Mouse (Mus musculus): ENCODE data around the gene Gpr135.
A peak's percentile ranks its signal among the peaks of the same experiment; 100 is the strongest.
"Not testable (repeated sequence)": the region's sequence is repeated elsewhere in the genome, so short reads cannot be mapped to it uniquely, and the experiment has no call there.

Gpr135 gene

GRCm38 (mm10) chr12:72052571-72052970, 18.4 kb downstream of the Gpr135 start:
- DNase-seq (ENCODE audit: low read depth, low spot score), result no peak

GRCm38 (mm10) chr12:72050821-72051220, 20.1 kb downstream of the Gpr135 start:
- no peak for DNase-seq (ENCODE audit: low read depth, low spot score)

- DNase-seq (ENCODE audit: low read depth, low spot score), result not testable (repeated sequence)
Measured at GRCm38 (mm10) chr12:72050156-72050555, 20.8 kb downstream of the Gpr135 start.

GRCm38 (mm10) chr12:72047513-72047912, 23.4 kb downstream of the Gpr135 start:
- no peak for DNase-seq (ENCODE audit: low read depth, low spot score)

GRCm38 (mm10) chr12:72041238-72041637, 29.7 kb downstream of the Gpr135 start:
- DNase-seq (ENCODE audit: low read depth, low spot score), result no peak

- DNase-seq (ENCODE audit: low read depth, low spot score), result no peak
Measured at GRCm38 (mm10) chr12:72039501-72039900, 31.4 kb downstream of the Gpr135 start.

- DNase-seq (ENCODE audit: low read depth, low spot score), result no peak
Measured at GRCm38 (mm10) chr12:72038866-72039265, 32.1 kb downstream of the Gpr135 start.

- no peak for DNase-seq (ENCODE audit: low read depth, low spot score)
Measured at GRCm38 (mm10) chr12:72037049-72037448, 33.9 kb downstream of the Gpr135 start.

- DNase-seq (ENCODE audit: low read depth, low spot score), result no peak
Measured at GRCm38 (mm10) chr12:72036097-72036661, 34.7 kb downstream of the Gpr135 start.

- no peak for DNase-seq (ENCODE audit: low read depth, low spot score)
Measured at GRCm38 (mm10) chr12:72031794-72032193, 39.1 kb downstream of the Gpr135 start.

- DNase-seq (ENCODE audit: low read depth, low spot score), result no peak
Measured at GRCm38 (mm10) chr12:72031171-72031570, 39.8 kb downstream of the Gpr135 start.

GRCm38 (mm10) chr12:72025275-72025795, 45.6 kb downstream of the Gpr135 start:
- DNase-seq (ENCODE audit: low read depth, low spot score), result peak; percentile 36

- no peak for DNase-seq (ENCODE audit: low read depth, low spot score)
Measured at GRCm38 (mm10) chr12:72023572-72023971, 47.4 kb downstream of the Gpr135 start.

GRCm38 (mm10) chr12:72022790-72023189, 48.1 kb downstream of the Gpr135 start:
- DNase-seq (ENCODE audit: low read depth, low spot score), result no peak

- DNase-seq (ENCODE audit: low read depth, low spot score), result no peak
Measured at GRCm38 (mm10) chr12:72021543-72021942, 49.4 kb downstream of the Gpr135 start.

- DNase-seq (ENCODE audit: low read depth, low spot score), result no peak
Measured at GRCm38 (mm10) chr12:72020285-72020684, 50.6 kb downstream of the Gpr135 start.

Measured in mesoderm, embryonic 11.5 days (tissue).